Mouse (Mus musculus) retina, postnatal 7 days (tissue): ENCODE data around the gene Tmc6.

Experiments
- DNase-seq: peaks from one replicate; pipeline ENCODE4 v3.0.0-alpha.2; 2012; ENCODE audit warnings: low read depth, low spot score

Gene Tmc6

DNA sequence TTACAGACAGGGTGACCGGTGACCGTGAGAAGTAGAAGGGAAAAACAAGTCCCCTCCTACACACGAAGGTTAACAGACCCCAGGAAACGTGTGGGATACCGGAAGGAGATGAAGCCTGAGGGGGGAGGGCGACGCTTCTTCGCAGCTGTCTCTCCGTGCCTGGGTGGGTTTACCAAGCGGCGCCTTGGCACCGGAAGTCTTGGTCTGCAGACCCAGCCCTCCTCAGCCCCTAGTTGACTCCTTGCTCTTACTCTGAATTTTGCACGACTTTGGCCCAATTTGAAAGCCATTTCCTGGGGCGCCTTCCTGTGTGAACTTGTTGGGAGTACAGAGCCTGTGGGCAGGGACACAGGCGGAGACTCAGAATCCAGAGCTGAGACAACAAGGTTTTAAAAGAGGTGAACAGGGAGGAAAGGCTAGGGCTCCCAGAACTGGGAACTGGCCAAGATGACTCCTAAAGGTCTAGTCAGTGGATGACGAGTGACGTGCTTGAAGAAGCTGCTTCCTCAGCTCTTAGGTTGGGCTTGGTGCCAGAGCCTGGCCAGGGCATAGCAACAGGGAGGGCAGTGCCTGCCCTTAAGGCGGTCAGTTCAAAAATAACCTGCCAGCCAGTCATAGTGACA lies 688 bp downstream of the Tmc6 start:
- DNase-seq = no peak

DNA sequence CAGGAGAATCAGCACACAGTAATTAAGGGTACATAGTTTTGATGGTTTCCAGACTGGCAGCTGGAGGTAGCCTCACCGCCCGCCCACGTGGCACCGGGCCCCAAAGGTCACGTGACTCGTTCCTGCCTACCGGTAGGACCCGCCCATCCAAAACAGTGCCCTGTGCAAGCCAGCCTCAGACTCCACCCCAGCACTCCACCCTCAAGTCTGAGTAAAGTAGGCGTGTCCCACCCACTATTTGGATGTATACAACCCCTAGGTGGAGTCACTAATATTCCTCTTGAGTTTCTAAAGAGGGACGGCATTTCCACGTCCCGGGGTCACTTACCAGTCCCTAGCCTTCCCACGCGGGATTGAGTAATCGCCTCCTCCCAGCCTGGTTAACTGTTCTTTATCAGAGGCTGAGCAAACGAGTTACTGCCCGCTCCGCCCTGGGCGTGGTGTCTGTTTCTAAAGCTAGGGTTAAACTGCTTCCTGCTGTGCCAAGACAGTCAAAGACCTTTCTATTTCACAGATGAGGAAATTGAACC lies 1.4 kb downstream of the Tmc6 start:
- no peak for DNase-seq

- no peak for DNase-seq
Observed at GRCm38 (mm10) chr11:117780199-117780515, 1.8 kb downstream of the Tmc6 start.

DNA sequence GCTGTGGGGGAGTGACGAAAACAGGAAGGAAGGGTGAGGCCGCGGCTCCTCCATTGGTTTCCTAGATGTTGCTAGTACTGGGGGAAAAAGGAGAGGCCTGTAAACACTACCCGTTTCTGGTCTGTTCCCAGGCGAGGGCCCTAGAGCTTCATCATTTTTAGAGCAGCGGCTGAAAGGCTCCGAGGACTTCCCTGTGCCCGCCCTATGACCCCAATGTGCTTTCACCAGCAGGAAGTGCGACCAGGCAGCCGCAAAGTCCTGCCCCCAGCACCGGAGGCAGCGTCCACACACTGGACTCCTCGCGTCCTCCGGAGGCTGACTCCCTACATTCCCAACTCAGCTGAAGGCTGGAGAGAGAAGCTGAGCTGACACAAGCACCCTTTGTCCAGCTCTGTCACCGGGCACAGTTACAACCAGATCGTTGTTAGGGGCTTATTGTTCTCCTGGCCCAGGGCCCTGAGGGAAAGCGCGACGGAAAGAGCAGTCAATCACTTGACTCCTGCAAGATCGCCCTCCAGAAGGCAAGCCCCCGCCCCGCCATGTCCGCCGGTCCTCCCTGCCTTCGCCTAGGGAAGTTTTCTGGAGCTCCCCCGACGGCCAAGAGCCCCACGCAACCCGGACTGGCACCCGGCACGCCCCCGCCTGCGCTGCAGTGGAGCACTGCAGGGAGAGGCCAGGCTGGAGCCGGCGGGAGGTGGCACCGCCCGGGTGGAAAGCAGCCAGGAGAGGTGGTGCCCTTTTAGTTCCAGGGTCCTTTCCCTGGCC lies 2.4 kb downstream of the Tmc6 start:
- no peak for DNase-seq

DNA sequence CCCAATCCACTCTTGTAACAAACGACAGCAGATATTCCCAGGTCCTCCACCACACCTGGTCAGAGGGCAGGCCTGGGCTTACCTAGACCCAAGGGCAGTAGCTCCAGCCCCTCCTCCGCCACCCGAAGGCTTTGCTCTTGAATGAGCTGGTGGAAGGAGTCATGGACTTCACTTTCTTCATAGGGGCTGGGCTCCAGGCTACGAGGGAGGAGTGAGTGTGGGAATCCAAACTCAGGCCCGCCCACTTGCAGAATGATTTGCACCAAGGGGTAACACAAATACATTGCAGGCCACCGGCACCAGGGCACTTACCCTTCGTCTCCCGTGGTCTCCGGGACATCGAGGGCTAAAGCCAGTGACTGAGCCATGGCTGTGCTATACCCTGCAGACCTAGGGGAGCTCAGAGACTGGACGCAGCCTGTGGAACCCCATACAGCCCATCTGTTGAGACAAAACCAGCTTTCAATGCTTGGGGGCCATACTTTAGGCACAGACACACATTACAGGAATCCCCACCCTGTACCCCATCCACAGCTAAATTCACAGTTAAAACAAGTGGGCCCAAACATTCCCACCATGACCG lies 3.1 kb downstream of the Tmc6 start:
- DNase-seq = no peak

- no peak for DNase-seq
Observed at GRCm38 (mm10) chr11:117778031-117778430, 4.0 kb downstream of the Tmc6 start.

DNA sequence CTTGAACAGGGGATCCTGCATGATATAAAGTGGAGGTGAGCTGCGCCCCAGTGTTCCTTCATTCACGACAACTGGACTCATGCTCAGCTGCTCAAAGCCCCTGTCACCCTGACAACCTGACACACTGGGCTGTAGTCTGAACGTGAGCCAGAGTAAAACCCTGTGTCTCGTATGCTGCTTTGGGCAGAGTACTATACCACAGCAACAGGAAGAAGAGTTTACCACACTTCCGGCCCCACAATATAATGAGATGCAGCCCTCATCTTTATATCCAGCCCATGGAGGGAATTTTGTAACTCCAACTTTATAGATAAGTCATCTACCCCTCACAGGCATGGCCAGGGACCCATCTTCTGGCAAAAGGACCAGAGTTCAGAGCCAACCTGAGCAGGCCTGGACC lies 4.9 kb downstream of the Tmc6 start:
- DNase-seq = no peak

- no peak for DNase-seq
Observed at GRCm38 (mm10) chr11:117776085-117776792, 5.8 kb downstream of the Tmc6 start.

DNA sequence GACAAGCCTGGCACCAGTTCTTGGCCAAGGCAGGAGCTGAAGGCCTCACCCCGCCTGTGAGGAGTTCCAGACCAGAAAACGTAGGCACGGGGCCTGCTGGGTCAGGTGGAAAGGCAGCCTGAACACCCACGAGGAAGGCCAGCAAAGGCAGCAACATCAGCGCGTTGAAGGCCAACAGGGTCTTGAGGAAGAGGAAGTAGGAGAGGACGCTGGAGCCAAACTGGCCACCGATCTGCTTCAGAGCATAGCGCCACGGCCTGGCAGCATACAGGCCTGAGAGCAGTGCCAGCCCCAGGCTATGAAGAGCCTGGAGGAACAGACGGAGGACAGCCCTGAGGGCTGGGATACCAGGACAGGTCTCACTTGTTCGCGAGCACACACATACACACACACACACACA lies 6.5 kb downstream of the Tmc6 start:
- no peak for DNase-seq

GRCm38 (mm10) chr11:117774925-117775324 lies 7.1 kb downstream of the Tmc6 start:
- DNase-seq = no peak

DNA sequence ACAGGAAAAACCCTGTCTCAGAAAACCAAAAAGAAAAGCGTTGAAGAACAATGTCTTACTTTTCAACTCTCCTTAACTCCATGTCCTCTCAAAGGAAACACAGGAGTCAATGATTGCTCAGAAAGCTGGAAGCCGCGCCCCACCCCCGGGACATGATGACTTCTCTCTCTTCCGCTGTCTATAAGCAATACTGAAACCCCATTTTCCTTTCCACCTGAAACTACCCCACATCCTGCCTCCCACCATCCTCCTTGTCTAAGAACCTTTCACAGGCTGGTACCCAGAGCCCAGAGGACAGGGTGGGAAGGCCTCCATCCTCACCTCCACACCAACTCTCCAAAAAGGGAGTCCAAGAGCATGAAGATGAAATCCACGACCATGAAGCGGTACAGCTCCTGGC lies 9.6 kb downstream of the Tmc6 start:
- no peak for DNase-seq

DNA sequence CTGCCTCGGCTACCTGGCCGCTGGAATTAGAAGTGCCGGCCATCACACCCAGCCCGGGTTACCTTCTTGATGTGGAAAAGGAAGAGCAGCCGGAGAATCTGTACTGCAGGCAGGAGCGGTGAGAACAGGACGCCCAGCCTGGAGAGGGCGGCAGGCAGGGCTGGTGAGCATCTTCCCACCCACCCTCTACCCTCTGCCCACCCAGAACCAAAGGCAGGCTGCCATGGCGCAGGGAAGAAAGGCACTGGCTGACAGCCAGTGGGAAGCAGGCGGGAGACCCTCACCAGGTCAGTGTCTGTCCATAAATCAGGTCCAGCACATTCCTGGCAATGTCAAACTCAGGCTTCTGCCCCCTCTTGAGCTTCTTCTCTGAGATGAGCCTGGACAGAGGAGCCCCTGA lies 11.6 kb downstream of the Tmc6 start:
- DNase-seq = no peak

GRCm38 (mm10) chr11:117769683-117770047 lies 12.3 kb downstream of the Tmc6 start:
- no peak for DNase-seq

GRCm38 (mm10) chr11:117768725-117769682 lies 13.0 kb downstream of the Tmc6 start:
- no peak for DNase-seq

DNA sequence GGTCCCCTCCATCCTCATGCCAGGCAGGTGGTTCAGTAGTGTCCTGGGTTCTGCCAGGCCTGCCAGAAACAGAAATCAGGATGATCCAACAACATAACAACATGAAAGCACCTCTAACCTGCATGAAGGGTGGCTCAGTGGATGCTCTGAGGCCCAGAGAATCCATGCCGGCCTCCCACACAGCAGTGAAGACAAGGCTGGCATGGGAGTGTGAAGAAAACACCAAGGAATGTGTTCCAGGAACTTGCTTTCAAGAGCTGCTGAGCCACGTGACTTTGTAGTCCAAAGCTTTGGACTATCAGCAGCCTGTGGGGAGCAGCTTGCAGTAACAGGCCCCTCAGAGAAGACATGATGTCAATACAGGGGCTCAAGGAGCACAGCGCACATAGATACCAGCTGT lies 15.7 kb downstream of the Tmc6 start:
- no peak for DNase-seq

DNA sequence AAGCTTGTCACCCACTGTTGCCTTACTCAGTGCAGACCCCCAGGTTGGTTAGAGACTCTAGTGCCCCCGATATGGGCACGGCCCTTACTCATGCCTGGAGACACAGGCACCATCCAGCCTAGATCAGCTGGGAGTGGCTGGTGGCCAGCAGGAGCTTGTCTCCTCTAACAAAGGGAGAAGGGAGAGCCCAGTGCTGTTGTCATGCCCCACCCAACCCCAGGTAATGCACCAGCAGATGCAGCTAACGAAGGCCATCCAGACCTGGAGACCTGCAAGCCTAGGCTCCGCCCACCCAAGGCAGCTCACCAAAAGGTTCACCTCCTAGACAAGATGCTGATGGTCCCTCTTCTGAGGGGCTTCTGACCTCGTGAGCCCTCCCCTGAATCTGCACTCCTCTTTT lies 16.6 kb downstream of the Tmc6 start:
- DNase-seq = no peak

GRCm38 (mm10) chr11:117764319-117764718 lies 17.7 kb downstream of the Tmc6 start:
- no peak for DNase-seq

DNA sequence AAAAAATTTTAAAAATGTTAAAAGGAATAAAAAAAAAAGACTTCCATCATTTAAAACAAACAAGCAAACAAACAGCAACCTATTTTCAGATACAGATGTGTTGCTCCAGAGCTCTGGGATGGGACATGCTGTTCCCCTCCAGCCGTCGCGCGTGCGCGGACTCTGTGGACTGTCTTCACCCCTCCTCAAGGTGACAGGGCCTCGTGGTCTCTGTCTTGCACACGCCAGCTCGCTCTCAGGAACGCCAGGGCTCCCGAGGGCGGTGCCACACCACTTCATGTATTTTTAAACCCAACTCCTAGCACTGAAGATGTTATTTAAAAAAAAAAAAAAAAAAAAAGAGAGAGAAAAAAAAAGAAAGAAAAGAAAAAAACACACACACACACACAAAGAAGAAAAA lies 19.8 kb downstream of the Tmc6 start:
- no peak for DNase-seq

GRCm38 (mm10) chr11:117761801-117762200 lies 20.2 kb downstream of the Tmc6 start:
- no peak for DNase-seq

- DNase-seq = no peak
Observed at GRCm38 (mm10) chr11:117760374-117761119, 21.5 kb downstream of the Tmc6 start.

GRCm38 (mm10) chr11:117759267-117759666 lies 22.7 kb downstream of the Tmc6 start:
- DNase-seq = no peak
